Mouse (Mus musculus): ENCODE results near the gene Aldh1a2.

DNA sequence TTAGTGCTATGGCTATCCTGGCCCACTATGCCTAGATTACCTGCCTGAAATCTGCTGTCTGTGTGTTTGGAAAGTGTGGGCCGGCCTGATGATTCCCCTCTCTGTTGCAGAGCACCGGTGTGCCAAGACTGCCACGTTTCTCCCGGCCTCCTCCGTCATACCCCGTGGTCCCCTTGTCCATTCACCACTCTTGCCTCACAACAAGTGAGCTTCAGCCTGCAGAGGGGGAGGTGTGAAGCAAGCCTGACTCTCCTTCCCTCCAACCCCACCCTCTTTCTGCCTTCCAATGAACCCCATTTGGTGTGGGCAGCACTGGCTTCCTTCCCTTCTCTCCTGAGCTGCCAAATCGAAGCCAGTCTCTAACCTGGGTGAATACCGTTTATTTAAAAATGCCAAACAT, 79.9 kb downstream of the Aldh1a2 start:
- no peak for TF ChIP-seq POLR2A (IDR thresholded peaks at IDR 0.05; ENCODE audit: low read depth, low read length)
- no peak for TF ChIP-seq CTCF (IDR thresholded peaks at IDR 0.05; ENCODE audit: extremely low read depth, insufficient read depth, insufficient read length, insufficient replicate concordance)
